In genomic region chrX:161399110-161399509, GRCm38 (mm10) we compare ENCODE assay signal across 9 mouse cellular contexts.
DNase-seq lines count a peak whose midpoint lies in the region; ATAC-seq and TF ChIP-seq lines count a peak whose summit lies in the region.
"Had no signal": no experiment of that assay in that cellular context is flagged by ENCODE, and none has a peak within 500 bp of the region (broad histone marks: within the 10 kb centered on the region; RNA-seq: fewer than 3 reads in every experiment).

No protein-coding gene starts in this region.

- ATAC-seq in cerebellum, adult (ENCODE audit: insufficient number of reproducible peaks, low FRiP score, low TSS enrichment) = no peak
- peak; percentile 98 for ATAC-seq in megakaryocyte progenitor cell, adult 5-6 weeks (replicated peaks; ENCODE audit: poor library complexity)

- TF ChIP-seq EP300 in MEL (IDR thresholded peaks at IDR 0.05; ENCODE audit: low read depth in 1 of 2, low read length in 2 of 2) = no peak

- no peak for TF ChIP-seq POLR2A in MEL (IDR thresholded peaks at IDR 0.05; ENCODE audit: control insufficient read depth in 1 of 2, insufficient read depth in 1 of 2, low read depth in 1 of 2, low read length in 2 of 2, poor library complexity in 1 of 2)

- DNase-seq in cerebellum, adult 11 months = peak; percentile 51
- peak; percentile 91 for DNase-seq in MEL (ENCODE audit: low read depth, low spot score)
- DNase-seq in cerebellum, adult 8-10 months = peak; percentile 63
- DNase-seq in gastrocnemius, postnatal 36 days = peak; percentile 42 to 44
- peak; percentile 80 to 81 for DNase-seq in layer of hippocampus, postnatal 10 days (ENCODE audit: low spot score in 2 of 2)
- DNase-seq in spleen, postnatal 14 days (ENCODE audit: low spot score in 2 of 2) = peak; percentile 18 to 58

- no peaks in the 10 kb centered on the region for H3K79me2 ChIP-seq in MEL (ENCODE audit: control insufficient read depth, insufficient read depth, low read length, poor library complexity)

- no peaks in the 10 kb centered on the region for H3K27me3 ChIP-seq in MEL (ENCODE audit: control insufficient read depth in 1 of 2, insufficient read depth in 2 of 2, low read length in 2 of 2)

- TF ChIP-seq CTCF in MEL (IDR thresholded peaks at IDR 0.05 in 2 of 3, conservative IDR thresholded peaks at IDR 0.05 in 1 of 3; ENCODE audit: control insufficient read depth in 1 of 3, insufficient read depth in 1 of 3, low read depth in 2 of 3, low read length in 3 of 3, poor library complexity in 1 of 3, severe bottlenecking in 1 of 3) = peak; percentile 79 to 100 (median 92); a peak in 5 of 6 replicates

- H3K36me3 ChIP-seq in MEL (ENCODE audit: control insufficient read depth in 1 of 2, insufficient read depth in 2 of 2, low read length in 2 of 2) = no peaks in the 10 kb centered on the region

- no peaks in the 10 kb centered on the region for H3K9me3 ChIP-seq in MEL (replicated peaks; ENCODE audit: insufficient read depth, low read length)

- no peak overlapping the region for H3K4me3 ChIP-seq in MEL (ENCODE audit: control insufficient read depth in 1 of 2, insufficient read depth in 1 of 2, low read depth in 2 of 2, low read length in 2 of 2)

- no peaks in the 10 kb centered on the region for H3K4me1 ChIP-seq in MEL (ENCODE audit: control insufficient read depth in 1 of 2, insufficient read depth in 2 of 2, low read length in 2 of 2)

- no peak overlapping the region for H3K27ac ChIP-seq in MEL (ENCODE audit: control insufficient read depth, low read depth, low read length)
- H3K27ac ChIP-seq: macrophage had no signal

- H3K9ac ChIP-seq in MEL (ENCODE audit: control insufficient read depth, low read depth, low read length, poor library complexity, severe bottlenecking) = no peak overlapping the region

- TF ChIP-seq RAD21 in MEL (IDR thresholded peaks at IDR 0.05; ENCODE audit: low read depth, low read length) = peak; percentile 94

- intact Hi-C loops in gastrocnemius, postnatal 36 days (cut with DNase I) = loop anchor here (2.0 kb wide), 2 partner anchors 396 to 428 kb away; no protein-coding TSS in a partner anchor

TF ChIP-seq in MEL, 35 proteins besides CTCF, POLR2A, EP300 and RAD21:
- TF ChIP-seq MXI1 (IDR thresholded peaks at IDR 0.05; ENCODE audit: low read depth, low read length) (no peak), GABPA (IDR thresholded peaks at IDR 0.05; ENCODE audit: low read depth, low read length) (no peak), ZC3H11A (IDR thresholded peaks at IDR 0.05; ENCODE audit: low read depth, low read length) (peak; percentile 90), SMC3 (IDR thresholded peaks at IDR 0.05; ENCODE audit: low read depth, low read length) (peak; percentile 98)

Comparison
In these comparisons a context has a peak if more than half of its experiments do, and no peak if none do; other contexts are left out.
1. DNase-seq: peak in every context shown above with its lines; median percentile 91 in MEL; 80 in layer of hippocampus, postnatal 10 days; 63 in cerebellum, adult 8-10 months; 51 in cerebellum, adult 11 months; 43 in gastrocnemius, postnatal 36 days; 38 in spleen, postnatal 14 days.